Mouse (Mus musculus) lung, embryonic 14.5 days (tissue): ENCODE data around the gene Hmx1. TPM values are rescaled to one million over a fixed set of nuclear protein-coding genes. Genes with fewer than 3 reads are reported as not detected.

Experiments
- ATAC-seq: fragments of 200-750 bp; cut with Nextera tagmentation; 2 replicates; pipeline ENCODE4 v1.8.0; 2017; ENCODE audit warnings: mild to moderate bottlenecking, moderate TSS enrichment, moderate library complexity; ENCODE audit not compliant: insufficient read depth
- DNase-seq: peaks from one replicate; pipeline ENCODE4 v3.0.0-alpha.2; 2015
- H3K27ac ChIP-seq: fragments of 300-500 bp; sonication (generic); 2 replicates; pipeline ENCODE4 v1.5.1; 2014; ENCODE audit warnings: low read depth, mild to moderate bottlenecking, moderate library complexity
- H3K27me3 ChIP-seq: fragments of 300-500 bp; sonication (generic); 2 replicates; pipeline ENCODE4 v1.6.1; 2014; ENCODE audit warnings: low read length, control low read depth; ENCODE audit not compliant: insufficient read depth
- H3K36me3 ChIP-seq: fragments of 300-500 bp; sonication (generic); 2 replicates; pipeline ENCODE4 v1.6.1; 2014; ENCODE audit warnings: control low read depth; ENCODE audit not compliant: insufficient read depth
- H3K4me1 ChIP-seq: fragments of 300-500 bp; sonication (generic); 2 replicates; pipeline ENCODE4 v1.6.1; 2014; ENCODE audit warnings: antibody characterized with exemption, control low read depth; ENCODE audit not compliant: insufficient read depth
- H3K4me2 ChIP-seq: fragments of 300-500 bp; sonication (generic); 2 replicates; pipeline ENCODE4 v1.6.1; 2014; ENCODE audit warnings: mild to moderate bottlenecking
- H3K4me3 ChIP-seq: fragments of 300-500 bp; sonication (generic); 2 replicates; pipeline ENCODE4 v1.5.1; 2014; ENCODE audit warnings: low read depth, low read length
- H3K9ac ChIP-seq: fragments of 300-500 bp; sonication (generic); 2 replicates; pipeline ENCODE4 v1.6.1; 2014
- H3K9me3 ChIP-seq: fragments of 300-500 bp; sonication (generic); 2 replicates; pipeline ENCODE4 v1.6.1; 2016; ENCODE audit warnings: low read depth, low read length, control low read depth
- CTCF ChIP-seq: IDR thresholded peaks from 2 replicates; pipeline ENCODE4 v1.5.1; 2016; ENCODE audit warnings: antibody characterized with exemption, low read depth
- WGBS: fragments of 180-500 bp; shearing (Covaris S2); extraction: QIAGEN DNeasy Blood & Tissue Kit; methylation state at CpG from one replicate; pipeline ENCODE4 v1.1.7; 2014; 5-methylcytosine and 5-hydroxymethylcytosine counted together
- polyA plus RNA-seq: library from polyadenylated mRNA; unstranded; fragments of >200 nt; fragmentation: Nextera tagmentation; extraction: Ambion mirVana; gene quantifications from 2 replicates; pipeline ENCODE4 v1.2.1, GENCODE M21; 2014

Gene Hmx1
- polyA plus RNA-seq, 1 experiment from 2014 or later: not detected

GRCm38 (mm10) chr5:35368916-35369315 lies 20.0 kb upstream of the Hmx1 start:
- H3K27ac ChIP-seq: no peak overlapping the region
- H3K36me3 ChIP-seq: no peaks in the 10 kb centered on the region
- 69% methylated on average over 6 of the region's 6 CpGs for WGBS
- no peak for ATAC-seq
- no peaks in the 10 kb centered on the region for H3K4me1 ChIP-seq
- no peak for DNase-seq
- no peak for TF ChIP-seq CTCF
- no peaks in the 10 kb centered on the region for H3K9me3 ChIP-seq
- H3K4me2 ChIP-seq: no peak overlapping the region
- 0 out of 2 replicates have a peak, but pooled peaks cover 18% of the 10 kb centered on the region for H3K27me3 ChIP-seq
- H3K4me3 ChIP-seq: no peak overlapping the region
- H3K9ac ChIP-seq: no peak overlapping the region

DNA sequence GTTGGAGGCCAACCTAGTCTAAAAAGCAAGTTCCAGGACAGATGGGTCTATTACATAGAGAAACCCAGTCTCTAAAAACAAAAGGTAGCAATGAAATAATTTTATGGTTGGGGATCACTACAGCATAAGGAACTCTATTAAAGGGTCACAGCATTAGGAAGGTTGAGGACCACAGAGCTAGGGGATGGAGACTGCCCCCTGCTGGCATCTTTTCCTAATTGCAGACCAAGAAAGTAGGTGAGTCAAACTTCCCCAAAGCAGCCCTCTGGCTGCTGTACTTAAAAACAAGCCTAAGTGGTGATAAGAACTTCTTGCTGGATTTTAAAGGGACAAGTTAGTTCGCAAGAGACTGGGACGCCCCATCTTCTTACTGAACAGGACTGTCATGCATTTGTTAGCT lies 9.8 kb upstream of the Hmx1 start:
- Histone ChIP-seq H3K27ac (no peak overlapping the region), H3K4me3 (no peak overlapping the region), H3K9ac (no peak overlapping the region), H3K4me1 (no peaks in the 10 kb centered on the region), H3K27me3 (peaks cover 68% of the 10 kb centered on the region), H3K9me3 (no peaks in the 10 kb centered on the region), H3K4me2 (no peak overlapping the region), H3K36me3 (no peaks in the 10 kb centered on the region)
- DNase-seq (no peak), ATAC-seq (no peak)
- 60% methylated on average over 2 of the region's 2 CpGs for WGBS
- peak; percentile 32 for TF ChIP-seq CTCF

DNA sequence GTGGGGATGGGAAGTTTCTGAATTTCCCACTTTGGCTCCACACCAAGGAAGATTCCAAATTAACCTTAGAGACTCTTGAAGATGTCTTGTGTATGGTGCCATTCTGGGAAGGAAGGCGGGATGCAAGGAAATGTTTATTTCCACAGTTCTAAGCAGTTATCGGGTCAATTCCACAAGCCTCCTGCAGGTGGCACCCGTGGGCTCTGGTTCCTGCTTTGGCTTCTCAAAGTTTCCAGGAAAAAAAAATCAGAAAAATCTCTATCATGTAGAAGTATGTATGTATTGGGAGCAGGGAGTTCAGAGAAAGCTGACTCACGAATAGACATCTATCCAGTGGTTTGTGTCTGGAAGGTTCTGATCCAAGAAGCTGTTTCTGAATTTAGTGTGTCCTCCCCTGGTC lies 9.1 kb upstream of the Hmx1 start:
- H3K9ac ChIP-seq: no peak overlapping the region
- WGBS: 2% methylated on average over 4 of the region's 4 CpGs
- H3K36me3 ChIP-seq: no peaks in the 10 kb centered on the region
- peak; percentile 87 for DNase-seq
- no peak for ATAC-seq
- no peaks in the 10 kb centered on the region for H3K4me1 ChIP-seq
- H3K27ac ChIP-seq: no peak overlapping the region
- H3K27me3 ChIP-seq: peaks cover 75% of the 10 kb centered on the region
- H3K9me3 ChIP-seq: no peaks in the 10 kb centered on the region
- no peak overlapping the region for H3K4me2 ChIP-seq
- no peak overlapping the region for H3K4me3 ChIP-seq
- peak; percentile 83 for TF ChIP-seq CTCF

DNA sequence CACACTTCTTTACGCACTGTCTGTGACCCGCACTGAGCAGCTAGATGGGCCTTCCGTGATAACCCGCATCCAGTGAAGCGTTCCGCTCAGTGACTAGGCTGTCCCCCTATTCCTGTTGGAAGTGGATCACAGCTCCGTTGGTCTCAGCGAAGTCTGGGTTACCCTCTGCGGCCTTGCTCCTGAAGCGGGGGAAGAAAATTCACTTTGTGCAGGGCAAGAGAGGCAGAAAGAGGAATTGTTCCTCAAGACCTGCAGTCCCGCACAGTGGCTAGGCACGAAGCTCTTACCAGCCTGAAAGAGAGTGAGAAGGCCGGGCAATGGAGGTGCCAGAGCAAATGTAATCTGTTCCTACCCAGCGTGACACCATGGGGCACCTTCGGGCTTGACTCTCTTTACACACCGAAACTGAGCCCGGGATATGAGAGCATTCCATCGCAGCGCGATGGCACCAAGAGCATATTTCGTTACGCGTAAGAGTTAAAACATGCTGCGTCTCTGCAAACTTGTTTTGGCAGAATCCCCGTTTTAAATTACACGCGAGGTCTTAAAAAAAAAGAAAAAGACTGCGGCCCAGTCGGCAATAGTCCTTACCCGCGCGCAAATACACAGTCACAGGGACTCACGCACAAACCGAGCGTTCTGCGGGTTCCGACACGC lies 946 bp upstream of the Hmx1 start:
- Histone ChIP-seq H3K27me3 (peaks cover 100% of the 10 kb centered on the region), H3K4me1 (no peaks in the 10 kb centered on the region), H3K36me3 (no peaks in the 10 kb centered on the region), H3K9me3 (no peaks in the 10 kb centered on the region), H3K27ac (no peak overlapping the region), H3K4me3 (peak overlapping the region; percentile 46), H3K4me2 (peak overlapping the region; percentile 82), H3K9ac (no peak overlapping the region)
- no peak for ATAC-seq
- TF ChIP-seq CTCF: no peak
- 2% methylated on average over 38 of the region's 38 CpGs for WGBS
- DNase-seq: no peak

DNA sequence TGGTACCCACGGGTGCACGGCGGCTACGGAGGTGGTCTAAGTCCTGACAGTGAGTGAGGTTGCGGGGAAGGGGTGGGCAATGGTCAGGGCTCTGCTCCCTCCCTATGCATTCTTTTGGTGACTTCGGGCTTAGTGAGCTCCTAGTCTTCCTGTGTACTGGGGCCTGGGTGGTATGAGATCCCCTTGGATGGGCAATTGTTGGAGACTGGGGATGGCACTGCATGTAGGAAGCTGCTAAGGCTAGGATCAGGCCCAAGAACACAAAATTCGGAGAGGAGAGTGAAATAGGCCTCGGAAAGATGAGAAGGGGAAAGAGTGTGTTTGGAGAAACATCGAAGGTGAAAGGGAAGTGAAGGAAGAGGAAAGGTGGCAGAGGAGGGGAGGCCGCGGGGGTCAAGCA lies 533 bp downstream of the Hmx1 start:
- no peak for ATAC-seq
- peak overlapping the region; percentile 46 for H3K4me3 ChIP-seq
- H3K9ac ChIP-seq: no peak overlapping the region
- H3K27me3 ChIP-seq: peaks cover 100% of the 10 kb centered on the region
- WGBS: 3% methylated on average over 11 of the region's 11 CpGs
- H3K4me2 ChIP-seq: peak overlapping the region; percentile 82; the same call in 1 of the 2 replicates
- no peak for TF ChIP-seq CTCF
- no peak for DNase-seq
- no peaks in the 10 kb centered on the region for H3K4me1 ChIP-seq
- H3K9me3 ChIP-seq: no peaks in the 10 kb centered on the region
- H3K36me3 ChIP-seq: no peaks in the 10 kb centered on the region
- no peak overlapping the region for H3K27ac ChIP-seq

DNA sequence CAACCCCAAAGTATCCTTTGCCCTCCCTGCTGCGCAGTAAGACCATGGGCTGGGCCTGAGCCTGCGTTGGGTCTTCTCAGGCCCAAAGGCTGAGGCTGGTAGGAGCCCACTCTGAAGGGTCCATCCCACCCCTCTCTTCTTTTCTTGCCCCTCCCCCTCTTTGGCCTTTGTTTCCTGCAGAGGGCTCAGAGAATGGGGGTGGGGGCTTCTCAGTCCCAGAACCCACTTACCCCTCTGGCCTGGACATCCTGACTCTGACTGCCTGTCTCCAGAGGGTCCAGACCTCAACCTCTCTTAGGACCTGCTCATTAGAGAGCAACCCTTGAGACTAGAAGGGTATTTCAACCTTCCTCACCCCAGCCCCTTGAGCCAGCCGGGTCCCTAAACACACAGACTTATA lies 1.0 kb downstream of the Hmx1 start:
- Histone ChIP-seq H3K36me3 (no peaks in the 10 kb centered on the region), H3K27me3 (peaks cover 100% of the 10 kb centered on the region), H3K4me1 (no peaks in the 10 kb centered on the region), H3K4me2 (no peak overlapping the region), H3K9me3 (no peaks in the 10 kb centered on the region), H3K4me3 (no peak overlapping the region), H3K9ac (no peak overlapping the region), H3K27ac (no peak overlapping the region)
- DNase-seq (no peak), ATAC-seq (no peak)
- TF ChIP-seq CTCF: no peak
- 20% methylated on average over 3 of the region's 3 CpGs for WGBS

DNA sequence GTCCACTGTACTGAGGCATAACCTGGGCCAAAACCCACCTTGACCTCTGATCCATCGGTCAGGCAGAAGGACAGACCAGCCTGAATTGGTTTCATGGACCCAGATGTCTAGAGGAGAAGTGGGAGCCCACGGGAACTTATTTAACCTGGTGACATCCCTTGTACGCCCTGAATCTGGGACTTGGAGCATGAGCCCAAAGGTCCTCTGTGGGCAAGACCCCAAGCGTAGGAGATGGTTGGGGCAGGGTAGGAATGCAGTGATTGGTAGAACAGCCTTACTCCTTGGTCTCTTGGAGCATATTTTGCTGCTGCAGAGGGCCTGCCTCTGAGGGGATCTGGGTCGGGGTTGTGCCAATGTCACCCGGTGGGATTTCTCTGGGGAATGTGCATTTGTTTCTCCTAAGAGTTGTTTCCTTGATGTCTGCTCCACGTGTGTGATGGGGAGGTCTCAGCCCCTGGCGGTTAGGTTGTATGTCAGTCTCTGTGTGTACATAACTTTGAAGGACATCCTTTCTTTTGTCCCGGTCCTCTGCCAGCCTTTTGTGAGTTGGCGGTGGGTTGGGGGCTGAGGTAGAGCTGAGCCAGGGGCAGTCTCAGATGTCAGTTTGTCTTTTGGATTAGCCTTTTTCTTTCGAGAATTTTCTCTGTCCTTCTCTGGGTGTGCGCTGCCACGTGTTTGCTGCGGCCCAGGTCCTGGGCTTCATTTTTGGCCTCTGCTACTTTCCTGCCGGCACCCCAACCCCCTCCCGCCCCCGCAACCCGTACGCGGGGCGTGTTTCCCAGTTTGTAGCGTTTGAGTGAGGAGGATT lies 2.1 kb downstream of the Hmx1 start:
- no peak for TF ChIP-seq CTCF
- H3K9me3 ChIP-seq: no peaks in the 10 kb centered on the region
- H3K4me2 ChIP-seq: peak overlapping the region; percentile 58
- peak overlapping the region; percentile 34 for H3K4me3 ChIP-seq
- H3K36me3 ChIP-seq: no peaks in the 10 kb centered on the region
- H3K4me1 ChIP-seq: no peaks in the 10 kb centered on the region
- peaks cover 100% of the 10 kb centered on the region for H3K27me3 ChIP-seq
- DNase-seq (no peak), ATAC-seq (no peak)
- no peak overlapping the region for H3K9ac ChIP-seq
- 3% methylated on average over 22 of the region's 22 CpGs for WGBS
- no peak overlapping the region for H3K27ac ChIP-seq
